In the genomic region with DNA sequence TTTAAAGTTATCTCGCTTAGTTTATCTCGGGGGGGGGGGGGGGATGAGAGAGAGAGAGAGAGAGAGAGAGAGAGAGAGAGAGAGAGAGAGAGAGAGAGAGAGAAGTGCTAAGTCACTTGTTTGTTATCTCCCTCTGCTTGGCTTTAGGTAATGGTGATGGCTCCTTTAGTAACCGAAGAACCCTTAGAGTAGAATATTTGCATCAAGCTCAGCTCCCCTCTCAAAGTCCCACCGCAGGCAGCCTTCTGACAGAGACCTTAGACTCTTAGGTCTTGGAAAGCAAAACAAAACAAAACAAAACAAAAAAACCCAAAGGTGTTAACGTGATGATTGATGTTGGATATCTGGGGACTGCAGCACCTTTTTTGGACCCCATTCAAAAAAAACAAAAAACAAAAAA, we compare ENCODE assay signal across 11 mouse cellular contexts. TPM values are rescaled to one million over a fixed set of nuclear protein-coding genes. Genes with fewer than 3 reads are reported as not detected.
DNase-seq lines count a peak whose midpoint lies in the region; ATAC-seq and TF ChIP-seq lines count a peak whose summit lies in the region.
"Had no signal": no experiment of that assay in that cellular context is flagged by ENCODE, and none has a peak within 500 bp of the region (broad histone marks: within the 10 kb centered on the region; RNA-seq: fewer than 3 reads in every experiment).

No protein-coding gene starts in this region.

- TF ChIP-seq CTCF in kidney, postnatal 0 days (IDR thresholded peaks at IDR 0.05; ENCODE audit: low read depth) = no peak
- no peak for TF ChIP-seq CTCF in intestine, postnatal 0 days (IDR thresholded peaks at IDR 0.05; ENCODE audit: low read depth)

- H3K9ac ChIP-seq in kidney, postnatal 0 days (ENCODE audit: low read depth, low read length) = peak overlapping the region; percentile 32; the same call in 1 of the 2 replicates
- no peak overlapping the region for H3K9ac ChIP-seq in intestine, postnatal 0 days (ENCODE audit: low read depth, low read length)
- peak overlapping the region; percentile 70 for H3K9ac ChIP-seq in neural tube, embryonic 13.5 days

- no peaks in the 10 kb centered on the region for H3K9me3 ChIP-seq in kidney, postnatal 0 days (replicated peaks; ENCODE audit: low read length)
- H3K9me3 ChIP-seq in forebrain, embryonic 10.5 days = no peaks in the 10 kb centered on the region
- no peaks in the 10 kb centered on the region for H3K9me3 ChIP-seq in intestine, postnatal 0 days (ENCODE audit: control insufficient read depth)
- H3K9me3 ChIP-seq in neural tube, embryonic 13.5 days = no peaks in the 10 kb centered on the region

- H3K4me2 ChIP-seq in kidney, postnatal 0 days (ENCODE audit: low read length) = peak overlapping the region; percentile 58
- H3K4me2 ChIP-seq in intestine, postnatal 0 days (replicated peaks; ENCODE audit: low read depth) = peak overlapping the region; percentile 59
- H3K4me2 ChIP-seq in neural tube, embryonic 13.5 days = peak overlapping the region; percentile 56

- peak overlapping the region; percentile 33 for H3K4me3 ChIP-seq in kidney, postnatal 0 days (replicated peaks; ENCODE audit: low read depth, low read length)
- peak overlapping the region; percentile 48 for H3K4me3 ChIP-seq in forebrain, embryonic 10.5 days
- peak overlapping the region; percentile 37; the same call in 1 of the 2 replicates for H3K4me3 ChIP-seq in intestine, postnatal 0 days (ENCODE audit: low read depth, low read length)
- H3K4me3 ChIP-seq in neural tube, embryonic 13.5 days = peak overlapping the region; percentile 40

- 16% methylated on average over 5 of the region's 5 CpGs for WGBS in kidney, postnatal 0 days
- WGBS in forebrain, embryonic 10.5 days = 32% methylated on average over 5 of the region's 5 CpGs
- 21% methylated on average over 5 of the region's 5 CpGs for WGBS in intestine, postnatal 0 days
- 39% methylated on average over 5 of the region's 5 CpGs for WGBS in neural tube, embryonic 13.5 days

- H3K27ac ChIP-seq in kidney, postnatal 0 days = no peak overlapping the region
- peak overlapping the region; percentile 74 for H3K27ac ChIP-seq in forebrain, embryonic 10.5 days
- H3K27ac ChIP-seq in intestine, postnatal 0 days (ENCODE audit: low read depth, low read length) = no peak overlapping the region
- peak overlapping the region; percentile 74 for H3K27ac ChIP-seq in neural tube, embryonic 13.5 days (replicated peaks)

- no peaks in the 10 kb centered on the region for H3K4me1 ChIP-seq in kidney, postnatal 0 days (replicated peaks; ENCODE audit: insufficient read depth, low read length)
- H3K4me1 ChIP-seq in forebrain, embryonic 10.5 days = peaks cover 24% of the 10 kb centered on the region
- H3K4me1 ChIP-seq in intestine, postnatal 0 days (replicated peaks; ENCODE audit: control insufficient read depth, insufficient read depth, low read length) = no peaks in the 10 kb centered on the region
- H3K4me1 ChIP-seq in neural tube, embryonic 13.5 days (replicated peaks) = peaks cover 8% of the 10 kb centered on the region

- DNase-seq in kidney, postnatal 0 days (ENCODE audit: low spot score) = no peak
- no peak for DNase-seq in kidney, postnatal 10 days
- no peak for DNase-seq in forebrain, embryonic 10.5 days (ENCODE audit: extremely low spot score, low spot score)
- DNase-seq in urinary bladder, postnatal 4 days (ENCODE audit: low spot score in 2 of 2) = no peak
- DNase-seq in layer of hippocampus, postnatal 14 days (ENCODE audit: low spot score in 2 of 2) = no peak
- DNase-seq in thymus, postnatal 25 days = no peak
- DNase-seq: cerebellum, adult 9-10 months had no signal

- no peaks in the 10 kb centered on the region for H3K27me3 ChIP-seq in kidney, postnatal 0 days (ENCODE audit: insufficient read depth, low read length)
- no peaks in the 10 kb centered on the region for H3K27me3 ChIP-seq in forebrain, embryonic 10.5 days (ENCODE audit: poor library complexity, severe bottlenecking)
- H3K27me3 ChIP-seq in intestine, postnatal 0 days (replicated peaks; ENCODE audit: control insufficient read depth, insufficient read depth, low read length) = no peaks in the 10 kb centered on the region
- no peaks in the 10 kb centered on the region for H3K27me3 ChIP-seq in neural tube, embryonic 13.5 days
- H3K27me3 ChIP-seq: Patski had no signal

- no peak for ATAC-seq in kidney, postnatal 0 days (replicated peaks; ENCODE audit: low FRiP score, low read depth)
- no peak for ATAC-seq in intestine, postnatal 0 days
- ATAC-seq in neural tube, embryonic 13.5 days (ENCODE audit: low read depth) = no peak
- ATAC-seq: Patski had no signal

- no peaks in the 10 kb centered on the region for H3K36me3 ChIP-seq in kidney, postnatal 0 days (ENCODE audit: insufficient read depth, low read length)
- H3K36me3 ChIP-seq in forebrain, embryonic 10.5 days (replicated peaks) = no peaks in the 10 kb centered on the region
- H3K36me3 ChIP-seq in intestine, postnatal 0 days (ENCODE audit: control insufficient read depth, insufficient read depth) = no peaks in the 10 kb centered on the region
- H3K36me3 ChIP-seq in neural tube, embryonic 13.5 days = no peaks in the 10 kb centered on the region

RNA-seq across cellular contexts. Expression of a gene that starts 0.2 kb away (rescaled TPM):
- 2.8 and 3.3 TPM in 2 replicates for polyA plus RNA-seq in kidney, postnatal 0 days (2015; fragmentation: Nextera tagmentation; extraction: Ambion mirVana)
- polyA plus RNA-seq in forebrain, embryonic 10.5 days (2016; fragmentation: Nextera tagmentation; extraction: Ambion mirVana) = 1.0 and 1.7 TPM in 2 replicates
- polyA plus RNA-seq in intestine, postnatal 0 days (2015; fragmentation: Nextera tagmentation; extraction: Ambion mirVana) = 2.1 and 2.5 TPM in 2 replicates
- 6.4 and 9.4 TPM in 2 replicates for polyA plus RNA-seq in neural tube, embryonic 13.5 days (2015; fragmentation: Nextera tagmentation; extraction: Ambion mirVana)
- 10 to 100 TPM; 34.8 to 40.3 TPM for total RNA-seq in layer of hippocampus, postnatal 14 days (2021)

RNA-seq across cellular contexts. Expression of a gene that starts 0.9 kb away (rescaled TPM):
- not detected in 2 replicates for polyA plus RNA-seq in kidney, postnatal 0 days (2015; fragmentation: Nextera tagmentation; extraction: Ambion mirVana)
- polyA plus RNA-seq in forebrain, embryonic 10.5 days (2016; fragmentation: Nextera tagmentation; extraction: Ambion mirVana) = not detected in 2 replicates
- polyA plus RNA-seq in intestine, postnatal 0 days (2015; fragmentation: Nextera tagmentation; extraction: Ambion mirVana) = not detected in 2 replicates
- not detected in 2 replicates for polyA plus RNA-seq in neural tube, embryonic 13.5 days (2015; fragmentation: Nextera tagmentation; extraction: Ambion mirVana)
- not detected for total RNA-seq in layer of hippocampus, postnatal 14 days (2021)
- polyA plus RNA-seq: large intestine, adult 2 months; Patski had no signal

Comparison
In these comparisons a context has a peak if more than half of its experiments do, and no peak if none do; other contexts are left out.
1. H3K27ac ChIP-seq: peak in forebrain, embryonic 10.5 days (single experiment) and neural tube, embryonic 13.5 days (single experiment); none in kidney, postnatal 0 days (single experiment) and intestine, postnatal 0 days (single experiment).
2. Peak in every context shown above with its lines, with median percentiles within 50 percentile points of each other: H3K4me2 ChIP-seq and H3K4me3 ChIP-seq.